Mouse (Mus musculus) stomach, postnatal 0 days (tissue): Measurements from ENCODE around the gene Dlgap1. TPM values are rescaled to one million over a fixed set of nuclear protein-coding genes. Genes with fewer than 3 reads are reported as not detected.
A peak's percentile ranks its signal among the peaks of the same experiment; 100 is the strongest.

Source experiments
- ATAC-seq: fragments of 200-750 bp; cut with Nextera tagmentation; 2 replicates; pipeline ENCODE4 v1.8.0; 2017; ENCODE audit not compliant: low FRiP score, low TSS enrichment
- DNase-seq: peaks from one replicate; pipeline ENCODE4 v3.0.0-alpha.2; 2016; ENCODE audit warnings: low spot score
- H3K27ac ChIP-seq: fragments of 300-500 bp; sonication (generic); replicated peaks from 2 replicates; pipeline ENCODE4 v1.5.1; 2014; ENCODE audit warnings: mild to moderate bottlenecking, control low read depth
- H3K27me3 ChIP-seq: fragments of 300-500 bp; sonication (generic); 2 replicates; pipeline ENCODE4 v1.6.1; 2014; ENCODE audit warnings: low read length; ENCODE audit not compliant: control insufficient read depth, insufficient read depth
- H3K36me3 ChIP-seq: fragments of 300-500 bp; sonication (generic); 2 replicates; pipeline ENCODE4 v1.6.1; 2014; ENCODE audit warnings: low read length, mixed read lengths; ENCODE audit not compliant: control insufficient read depth, insufficient read depth
- H3K4me1 ChIP-seq: fragments of 300-500 bp; sonication (generic); replicated peaks from 2 replicates; pipeline ENCODE4 v1.6.1; 2014; ENCODE audit warnings: antibody characterized with exemption; ENCODE audit not compliant: control insufficient read depth, insufficient read depth
- H3K4me2 ChIP-seq: fragments of 300-500 bp; sonication (generic); replicated peaks from 2 replicates; pipeline ENCODE4 v1.6.1; 2014; ENCODE audit warnings: low read depth, mild to moderate bottlenecking, control low read depth, moderate library complexity
- H3K4me3 ChIP-seq: fragments of 300-500 bp; sonication (generic); 2 replicates; pipeline ENCODE4 v1.5.1; 2014; ENCODE audit warnings: low read depth, low read length, control low read depth
- H3K9ac ChIP-seq: fragments of 300-500 bp; sonication (generic); 2 replicates; pipeline ENCODE4 v1.6.1; 2014; ENCODE audit warnings: mild to moderate bottlenecking, low read length, control low read depth, mixed read lengths
- H3K9me3 ChIP-seq: fragments of 300-500 bp; sonication (generic); 2 replicates; pipeline ENCODE4 v1.6.1; 2016; ENCODE audit warnings: low read length; ENCODE audit not compliant: control insufficient read depth
- CTCF ChIP-seq: IDR thresholded peaks from 2 replicates; pipeline ENCODE4 v1.5.1; 2016; ENCODE audit warnings: antibody characterized with exemption, low read depth, mild to moderate bottlenecking, moderate library complexity
- EP300 ChIP-seq: optimal IDR thresholded peaks from 2 replicates; pipeline ENCODE3; 2016; ENCODE audit warnings: antibody characterized with exemption
- WGBS: fragments of 180-500 bp; shearing (Covaris S2); extraction: QIAGEN DNeasy Blood & Tissue Kit; methylation state at CpG from one replicate; pipeline ENCODE4 v1.1.7; 2014; 5-methylcytosine and 5-hydroxymethylcytosine counted together
- polyA plus RNA-seq: library from polyadenylated mRNA; unstranded; fragments of >200 nt; fragmentation: Nextera tagmentation; extraction: Ambion mirVana; gene quantifications from 2 replicates; pipeline ENCODE4 v1.2.1, GENCODE M21; 2015

Dlgap1 gene
- polyA plus RNA-seq, 1 experiment from 2014 or later: 1.6 TPM

- TF ChIP-seq EP300 (no peak), CTCF (peak; percentile 99)
- Histone ChIP-seq H3K27ac (peak overlapping the region; percentile 82), H3K4me2 (peak overlapping the region; percentile 82), H3K9ac (peak overlapping the region; percentile 51), H3K4me1 (no peaks in the 10 kb centered on the region; the same call in 1 of the 2 replicates), H3K9me3 (no peaks in the 10 kb centered on the region), H3K36me3 (no peaks in the 10 kb centered on the region), H3K4me3 (peak overlapping the region; percentile 38), H3K27me3 (no peaks in the 10 kb centered on the region)
- 0% methylated on average over 22 of the region's 22 CpGs for WGBS
- DNase-seq (peak; percentile 92), ATAC-seq (peak; percentile 45; the same call in 1 of the 2 replicates)
Observed at GRCm38 (mm10) chr17:70755039-70755668, 786.3 kb downstream of the Dlgap1 start.

DNA sequence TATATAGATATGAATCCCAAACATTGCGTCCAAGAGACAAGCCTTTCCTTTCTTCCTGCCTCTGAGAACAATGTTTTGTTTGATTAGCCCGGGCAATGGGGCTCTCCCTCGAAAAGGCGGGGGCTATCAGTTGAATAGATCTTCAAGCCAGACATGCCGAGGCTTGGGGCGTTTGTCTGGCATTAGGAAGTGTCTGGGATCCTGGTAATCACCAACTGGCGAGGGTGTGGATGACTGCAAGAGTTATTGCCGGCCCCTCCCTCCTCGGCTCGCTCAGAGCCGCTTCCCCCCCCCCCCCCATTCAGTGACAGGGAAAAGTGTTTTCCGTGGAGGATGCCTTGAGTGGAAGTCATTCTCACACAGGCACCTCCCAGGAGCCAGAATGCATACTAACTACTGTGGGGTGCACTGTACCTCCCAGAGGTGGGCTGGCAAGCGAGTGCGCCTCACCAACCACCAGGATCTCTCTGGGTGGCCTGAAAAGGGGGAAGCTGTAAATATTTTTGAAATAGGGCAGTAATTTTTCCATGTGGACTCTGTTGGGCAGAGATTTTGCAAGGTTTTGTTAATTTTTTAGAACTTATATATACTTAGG is 786.9 kb downstream of the Dlgap1 start:
- H3K4me1 ChIP-seq: no peaks in the 10 kb centered on the region; the same call in 1 of the 2 replicates
- no peak for TF ChIP-seq CTCF
- no peak for TF ChIP-seq EP300

DNA sequence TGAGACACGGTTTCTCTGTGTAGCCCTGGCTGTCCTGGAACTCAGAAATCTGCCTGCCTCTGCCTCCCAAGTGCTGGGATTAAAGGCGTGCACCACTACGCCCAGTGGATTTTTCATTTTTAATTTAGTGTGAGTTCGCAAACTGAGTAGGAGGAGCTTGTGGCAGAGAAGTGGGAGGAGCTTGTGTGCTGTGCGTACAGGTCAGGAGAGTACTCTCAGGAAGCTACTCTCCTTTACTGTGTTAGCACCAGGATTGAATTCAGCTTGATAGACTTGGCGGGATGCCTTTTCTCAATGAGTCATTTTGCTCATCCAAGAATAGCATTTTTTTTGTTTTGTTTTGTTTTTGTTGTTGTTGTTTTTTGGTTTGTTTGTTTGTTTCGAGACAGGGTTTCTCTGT is 793.1 kb downstream of the Dlgap1 start:
- Histone ChIP-seq H3K4me3 (no peak overlapping the region), H3K9ac (no peak overlapping the region), H3K27ac (no peak overlapping the region), H3K4me2 (no peak overlapping the region), H3K36me3 (no peaks in the 10 kb centered on the region), H3K9me3 (no peaks in the 10 kb centered on the region), H3K4me1 (no peaks in the 10 kb centered on the region), H3K27me3 (no peaks in the 10 kb centered on the region)
- ATAC-seq: no peak
- WGBS: 95% methylated on average over 7 of the region's 7 CpGs
- DNase-seq: no peak
- no peak for TF ChIP-seq EP300
- no peak for TF ChIP-seq CTCF

More for the DNA sequence above, 786.9 kb downstream of the Dlgap1 start:
- Histone ChIP-seq H3K27me3 (no peaks in the 10 kb centered on the region), H3K9me3 (no peaks in the 10 kb centered on the region), H3K36me3 (no peaks in the 10 kb centered on the region), H3K9ac (peak overlapping the region; percentile 51), H3K4me2 (peak overlapping the region; percentile 82), H3K4me3 (peak overlapping the region; percentile 38), H3K27ac (peak overlapping the region; percentile 82)
- WGBS: 5% methylated on average over 13 of the region's 14 CpGs
- peak; percentile 43; the same call in 1 of the 2 replicates for ATAC-seq
- DNase-seq: peak; percentile 52

GRCm38 (mm10) chr17:70762634-70763033 is 793.8 kb downstream of the Dlgap1 start:
- Histone ChIP-seq H3K4me2 (no peak overlapping the region), H3K4me1 (no peaks in the 10 kb centered on the region), H3K27me3 (no peaks in the 10 kb centered on the region), H3K9me3 (no peaks in the 10 kb centered on the region), H3K4me3 (no peak overlapping the region), H3K27ac (no peak overlapping the region), H3K9ac (no peak overlapping the region), H3K36me3 (no peaks in the 10 kb centered on the region)
- 88% methylated on average over 10 of the region's 10 CpGs for WGBS
- no peak for TF ChIP-seq EP300
- no peak for TF ChIP-seq CTCF
- ATAC-seq (no peak), DNase-seq (no peak)

- TF ChIP-seq EP300: no peak
- TF ChIP-seq CTCF: peak; percentile 24
- no peak for DNase-seq
- H3K27ac ChIP-seq: no peak overlapping the region
- H3K9ac ChIP-seq: no peak overlapping the region
- WGBS: 98% methylated on average over 9 of the region's 9 CpGs
- H3K4me3 ChIP-seq: no peak overlapping the region
- H3K36me3 ChIP-seq: no peaks in the 10 kb centered on the region
- H3K4me1 ChIP-seq: no peaks in the 10 kb centered on the region
- no peaks in the 10 kb centered on the region for H3K27me3 ChIP-seq
- no peak for ATAC-seq
- H3K4me2 ChIP-seq: no peak overlapping the region
- H3K9me3 ChIP-seq: no peaks in the 10 kb centered on the region
Observed at GRCm38 (mm10) chr17:70765337-70765736, 796.5 kb downstream of the Dlgap1 start.

GRCm38 (mm10) chr17:70765976-70766375 is 797.1 kb downstream of the Dlgap1 start:
- WGBS: 76% methylated on average over 18 of the region's 18 CpGs
- Histone ChIP-seq H3K4me3 (no peak overlapping the region), H3K9ac (no peak overlapping the region), H3K27ac (no peak overlapping the region), H3K4me2 (no peak overlapping the region), H3K27me3 (no peaks in the 10 kb centered on the region), H3K36me3 (no peaks in the 10 kb centered on the region), H3K4me1 (no peaks in the 10 kb centered on the region), H3K9me3 (no peaks in the 10 kb centered on the region)
- no peak for TF ChIP-seq EP300
- TF ChIP-seq CTCF: no peak
- DNase-seq (peak; percentile 62), ATAC-seq (peak; percentile 84)
